Comparison of ENCODE assay signal across 11 mouse cellular contexts in genomic region chr8:126639161-126639560, GRCm38 (mm10). TPM values are rescaled to one million over a fixed set of nuclear protein-coding genes. Genes with fewer than 3 reads are reported as not detected.
A peak's percentile ranks its signal among the peaks of the same experiment; 100 is the strongest.
DNase-seq lines count a peak whose midpoint lies in the region; ATAC-seq lines count a peak whose summit lies in the region.
"Had no signal": no experiment of that assay in that cellular context is flagged by ENCODE, and none has a peak within 500 bp of the region (broad histone marks: within the 10 kb centered on the region; RNA-seq: fewer than 3 reads in every experiment).

No protein-coding gene starts in this region.

- H3K36me3 ChIP-seq in embryonic facial prominence, embryonic 15.5 days = no peaks in the 10 kb centered on the region
- H3K36me3 ChIP-seq in midbrain, embryonic 15.5 days (replicated peaks) = no peaks in the 10 kb centered on the region
- H3K36me3 ChIP-seq in intestine, embryonic 16.5 days (ENCODE audit: control insufficient read depth, insufficient read depth, low read length) = no peaks in the 10 kb centered on the region
- H3K36me3 ChIP-seq: hindbrain, embryonic 15.5 days had no signal

- H3K9me3 ChIP-seq in embryonic facial prominence, embryonic 15.5 days (replicated peaks) = no peaks in the 10 kb centered on the region
- no peaks in the 10 kb centered on the region for H3K9me3 ChIP-seq in midbrain, embryonic 15.5 days
- H3K9me3 ChIP-seq in intestine, embryonic 16.5 days (ENCODE audit: control insufficient read depth, low read length) = no peaks in the 10 kb centered on the region; the same call in 1 of the 2 replicates
- H3K9me3 ChIP-seq: hindbrain, embryonic 15.5 days had no signal

- H3K4me2 ChIP-seq in embryonic facial prominence, embryonic 15.5 days (replicated peaks) = no peak overlapping the region
- no peak overlapping the region for H3K4me2 ChIP-seq in midbrain, embryonic 15.5 days
- H3K4me2 ChIP-seq in intestine, embryonic 16.5 days (ENCODE audit: low read depth, low read length) = no peak overlapping the region
- H3K4me2 ChIP-seq: hindbrain, embryonic 15.5 days; midbrain, embryonic 11.5 days had no signal

- no peak for DNase-seq in frontal cortex, adult 2 months (ENCODE audit: extremely low spot score in 1 of 2, low spot score in 1 of 2)
- peak; percentile 55 to 59 for DNase-seq in heart, postnatal 14 days
- DNase-seq in lung, postnatal 14 days = peak; percentile 44
- DNase-seq in left cerebral cortex, postnatal 36 days (ENCODE audit: low spot score in 2 of 2) = no peak
- DNase-seq: adrenal gland, postnatal 25 days had no signal

- ATAC-seq in frontal cortex, adult (ENCODE audit: low TSS enrichment) = peak; percentile 51; the same call in 1 of the 2 replicates
- ATAC-seq in embryonic facial prominence, embryonic 15.5 days (ENCODE audit: insufficient number of reproducible peaks, low FRiP score, low TSS enrichment, low read depth) = no peak
- ATAC-seq in midbrain, embryonic 15.5 days (replicated peaks) = no peak
- no peak for ATAC-seq in intestine, embryonic 16.5 days

- H3K4me1 ChIP-seq in embryonic facial prominence, embryonic 15.5 days = 0 out of 2 replicates have a peak, but pooled peaks cover 5% of the 10 kb centered on the region
- 0 out of 2 replicates have a peak, but pooled peaks cover 4% of the 10 kb centered on the region for H3K4me1 ChIP-seq in midbrain, embryonic 15.5 days
- no peaks in the 10 kb centered on the region; the same call in 1 of the 2 replicates for H3K4me1 ChIP-seq in intestine, embryonic 16.5 days (ENCODE audit: control insufficient read depth, insufficient read depth, low read length)
- H3K4me1 ChIP-seq: hindbrain, embryonic 15.5 days had no signal

- no peak overlapping the region for H3K4me3 ChIP-seq in embryonic facial prominence, embryonic 15.5 days (replicated peaks)
- H3K4me3 ChIP-seq in midbrain, embryonic 15.5 days = no peak overlapping the region
- H3K4me3 ChIP-seq in intestine, embryonic 16.5 days (ENCODE audit: low read length) = no peak overlapping the region
- H3K4me3 ChIP-seq: hindbrain, embryonic 15.5 days had no signal

- 0 out of 2 replicates have a peak overlapping the region, but pooled peaks have one; percentile 7 for H3K27ac ChIP-seq in embryonic facial prominence, embryonic 15.5 days (replicated peaks)
- H3K27ac ChIP-seq in midbrain, embryonic 15.5 days = no peak overlapping the region
- no peak overlapping the region for H3K27ac ChIP-seq in intestine, embryonic 16.5 days (ENCODE audit: low read length)
- H3K27ac ChIP-seq: hindbrain, embryonic 15.5 days had no signal

- no peak overlapping the region for H3K9ac ChIP-seq in embryonic facial prominence, embryonic 15.5 days
- no peak overlapping the region for H3K9ac ChIP-seq in midbrain, embryonic 15.5 days
- no peak overlapping the region for H3K9ac ChIP-seq in intestine, embryonic 16.5 days (ENCODE audit: low read depth, low read length)
- H3K9ac ChIP-seq: hindbrain, embryonic 15.5 days had no signal

- intact Hi-C loops in heart, postnatal 14 days (cut with DNase I) = no loop called here
- intact Hi-C loops in left cerebral cortex, postnatal 36 days (cut with DNase I) = no loop called here

- H3K27me3 ChIP-seq in embryonic facial prominence, embryonic 15.5 days = no peaks in the 10 kb centered on the region
- H3K27me3 ChIP-seq in midbrain, embryonic 15.5 days (replicated peaks) = no peaks in the 10 kb centered on the region
- H3K27me3 ChIP-seq in intestine, embryonic 16.5 days (replicated peaks; ENCODE audit: control insufficient read depth, insufficient read depth, low read length) = no peaks in the 10 kb centered on the region
- H3K27me3 ChIP-seq: hindbrain, embryonic 15.5 days had no signal

- 53% methylated on average over 3 of the region's 3 CpGs for WGBS in embryonic facial prominence, embryonic 15.5 days
- WGBS in midbrain, embryonic 15.5 days = 78% methylated on average over 3 of the region's 3 CpGs
- WGBS in intestine, embryonic 16.5 days = 78% methylated on average over 3 of the region's 3 CpGs

RNA-seq across cellular contexts. Expression of gene Irf2bp2, which starts 45.4 kb away (rescaled TPM):
- 36.5 and 40.8 TPM in 2 replicates for polyA plus RNA-seq in frontal cortex, adult 2 months (2012; rRNA removed)
- 12.5 and 14.7 TPM in 2 replicates for polyA plus RNA-seq in embryonic facial prominence, embryonic 15.5 days (2015; fragmentation: Nextera tagmentation; extraction: Ambion mirVana)
- total RNA-seq in heart, postnatal 14 days (2021) = 100 to 1,000 TPM; 124 to 140 TPM
- 10 to 100 TPM; 54.3 to 63.3 TPM for total RNA-seq in left cerebral cortex, postnatal 36 days (2021)
- polyA plus RNA-seq in midbrain, embryonic 15.5 days (2015; fragmentation: Nextera tagmentation; extraction: Ambion mirVana) = 9.7 and 10.0 TPM in 2 replicates
- 11.5 and 11.9 TPM in 2 replicates for polyA plus RNA-seq in intestine, embryonic 16.5 days (2015; fragmentation: Nextera tagmentation; extraction: Ambion mirVana)

Comparison
In these comparisons a context has a peak if more than half of its experiments do, and no peak if none do; other contexts are left out.
1. DNase-seq: peak in heart, postnatal 14 days (2 of 2) and lung, postnatal 14 days (single experiment); none in frontal cortex, adult 2 months (0 of 2) and left cerebral cortex, postnatal 36 days (0 of 2).